Mouse (Mus musculus): Measurements from ENCODE around the gene Vmn1r195. TPM values are rescaled to one million over a fixed set of nuclear protein-coding genes. Genes with fewer than 3 reads are reported as not detected.
"Not testable (repeated sequence)": the region's sequence is repeated elsewhere in the genome, so short reads cannot be mapped to it uniquely, and the experiment has no call there.

Vmn1r195 gene
- total RNA-seq (2021): not detected
- long read RNA-seq, experiment 1: 0 reads
- long read RNA-seq, experiment 2: 0 reads

- DNase-seq: not testable (repeated sequence)
Observed at GRCm38 (mm10) chr13:22270222-22270621, at the start of gene Vmn1r195. Vmn1r195 (plus strand) TSS chr13:22270522.

DNA sequence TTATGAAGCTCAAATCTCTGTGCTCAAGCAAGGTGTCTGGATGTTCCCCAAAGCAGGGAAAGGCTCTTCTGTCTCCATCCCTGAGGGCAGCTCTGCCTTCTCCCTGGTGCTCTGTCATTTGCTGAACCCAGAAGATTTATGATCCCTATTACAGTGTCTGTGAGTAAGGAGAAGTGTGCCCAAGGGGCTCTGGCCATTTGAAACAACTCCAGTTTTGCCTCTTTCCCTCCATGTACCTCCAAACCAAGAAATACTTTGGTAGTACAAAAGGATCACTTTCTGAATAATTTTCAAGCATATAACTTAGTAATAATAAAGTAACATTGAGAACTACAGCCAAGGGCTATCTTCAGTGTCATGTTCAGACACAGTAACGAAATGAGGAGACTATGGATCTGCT, 47.3 kb upstream of the Vmn1r195 start, which contains the start of gene Vmn1r193:
TSS of gene Vmn1r193 (minus strand) at position 101 of the 400 bp plus-strand sequence.
- DNase-seq: not testable (repeated sequence)

- no peak for DNase-seq
Observed at GRCm38 (mm10) chr13:22243915-22244314, 26.4 kb upstream of the Vmn1r195 start, which contains the start of gene Vmn1r194. Vmn1r194 (plus strand) TSS chr13:22244215.

DNA sequence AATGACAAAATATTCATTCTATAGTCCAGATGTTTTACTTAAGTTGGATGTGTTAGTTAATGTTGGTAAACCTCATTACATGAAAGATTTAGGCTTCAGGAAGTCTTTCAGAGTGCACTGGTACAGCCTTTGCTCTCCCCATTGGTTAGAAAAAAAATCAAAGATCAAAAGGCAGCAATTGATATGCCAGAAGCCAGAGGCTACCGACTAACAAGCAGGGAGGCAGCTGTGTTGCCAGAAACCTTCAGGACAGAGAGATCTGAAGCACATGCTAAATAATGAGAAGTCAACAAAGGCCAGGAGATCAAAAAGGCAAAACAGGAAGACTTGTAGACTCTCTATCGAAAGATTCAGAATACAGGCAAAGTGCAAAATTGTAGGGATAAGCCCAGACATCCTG, 1.4 kb downstream of the Vmn1r195 start:
- no peak for DNase-seq

- DNase-seq: no peak
Observed at GRCm38 (mm10) chr13:22284578-22284977, 14.3 kb downstream of the Vmn1r195 start.

DNA sequence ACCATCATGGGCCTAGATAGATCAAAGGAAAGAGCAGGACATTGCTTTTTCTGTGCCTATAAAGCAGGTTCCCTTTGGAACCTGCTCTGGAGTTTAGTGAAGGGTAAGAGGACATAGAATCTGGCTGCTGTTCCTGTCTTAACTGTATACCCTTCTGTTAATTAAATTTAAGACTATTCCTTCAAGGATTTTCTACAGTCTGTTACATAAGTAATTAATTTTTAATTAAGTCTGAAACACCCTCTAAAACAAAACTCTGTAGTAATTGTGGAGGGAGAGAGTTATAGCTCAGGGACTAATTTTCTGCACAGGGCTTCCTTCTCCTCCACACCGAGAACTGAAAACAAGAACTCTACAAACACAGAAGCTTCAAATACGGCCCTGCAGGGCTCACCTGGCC, 19.3 kb downstream of the Vmn1r195 start, which contains the start of gene Vmn1r196:
TSS of gene Vmn1r196 (plus strand) at position 301 of the 400 bp plus-strand sequence.
- DNase-seq: no peak

GRCm38 (mm10) chr13:22308075-22308474, 37.8 kb downstream of the Vmn1r195 start:
- DNase-seq: not testable (repeated sequence)

DNA sequence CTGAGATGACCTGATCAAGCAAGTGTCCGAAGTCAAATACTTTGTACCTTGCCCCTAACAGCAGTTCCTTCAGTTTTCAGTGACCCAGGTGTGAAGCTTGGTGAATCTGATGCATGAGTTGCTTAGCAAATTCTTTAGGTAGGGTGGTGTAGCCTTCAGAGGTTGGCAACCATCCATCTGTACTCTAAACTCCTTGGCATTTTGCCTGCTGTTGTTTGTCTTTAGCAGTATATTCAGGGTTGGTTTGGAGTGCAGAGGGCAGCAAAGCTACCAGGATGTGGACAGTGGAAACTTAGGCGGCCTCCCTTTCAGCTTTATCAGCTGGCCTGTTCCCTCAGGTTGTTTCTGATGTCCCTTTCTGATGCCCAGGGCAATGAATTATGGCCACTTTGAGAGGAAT, 45.0 kb downstream of the Vmn1r195 start:
- no peak for DNase-seq

- no peak for DNase-seq
Observed at GRCm38 (mm10) chr13:22317366-22317765, 47.0 kb downstream of the Vmn1r195 start.

DNA sequence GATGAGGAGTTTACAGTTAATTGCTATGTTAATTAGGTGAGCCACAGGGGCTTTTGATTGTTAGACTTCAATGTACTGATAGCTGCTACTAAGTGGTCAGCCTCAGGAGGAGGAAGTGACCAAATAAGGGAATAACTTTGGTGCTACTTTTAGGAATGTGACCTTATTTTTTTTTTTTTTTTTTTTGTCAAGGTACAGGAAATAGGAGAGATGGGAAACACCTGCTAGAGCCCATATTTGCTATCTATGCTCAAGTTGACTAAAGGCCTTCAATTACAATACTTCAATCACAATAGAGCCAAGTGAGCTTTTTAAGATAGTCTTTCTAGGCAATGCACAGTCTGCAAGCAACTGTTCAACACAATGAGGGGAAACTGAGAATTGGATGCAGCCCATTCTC, 49.8 kb downstream of the Vmn1r195 start:
- DNase-seq: no peak

- DNase-seq: no peak
Observed at GRCm38 (mm10) chr13:22324289-22324688, 54.0 kb downstream of the Vmn1r195 start, which contains the start of gene Vmn1r197. Vmn1r197 (plus strand) TSS chr13:22324589.

Other genes with a start within 250 kb of the Vmn1r195 start
- 100 to 1,000 TPM; 239 to 319 TPM for gene Hist1h2ah, start 235.0 kb upstream of the Vmn1r195 start, total RNA-seq (2021)
- gene Hist1h2bk, start 234.7 kb upstream of the Vmn1r195 start, total RNA-seq (2021): 100 to 1,000 TPM; 299 to 338 TPM
- 100 to 1,000 TPM; 136 to 154 TPM for gene Hist1h4i, start 229.2 kb upstream of the Vmn1r195 start, total RNA-seq (2021)
- gene Hist1h2ag, start 227.6 kb upstream of the Vmn1r195 start, total RNA-seq (2021): 100 to 1,000 TPM; 237 to 260 TPM
- gene Hist1h2bj, start 227.3 kb upstream of the Vmn1r195 start, total RNA-seq (2021): 100 to 1,000 TPM; 170 to 209 TPM
- not detected for gene Vmn1r188, start 186.1 kb upstream of the Vmn1r195 start, total RNA-seq (2021)
- not detected for gene Vmn1r189, start 164.7 kb upstream of the Vmn1r195 start, total RNA-seq (2021)
- gene Vmn1r191, start 86.6 kb upstream of the Vmn1r195 start, total RNA-seq (2021): not detected
- not detected for gene Vmn1r192, start 79.4 kb upstream of the Vmn1r195 start, total RNA-seq (2021)
- gene Vmn1r193, start 47.4 kb upstream of the Vmn1r195 start, total RNA-seq (2021): not detected
- not detected for gene Vmn1r194, start 26.3 kb upstream of the Vmn1r195 start, total RNA-seq (2021)
- gene Vmn1r196, start 19.4 kb downstream of the Vmn1r195 start, total RNA-seq (2021): not detected
- gene Vmn1r197, start 54.1 kb downstream of the Vmn1r195 start, total RNA-seq (2021): not detected
- gene Vmn1r198, start 79.8 kb downstream of the Vmn1r195 start, total RNA-seq (2021): not detected
- gene Vmn1r199, start 109.3 kb downstream of the Vmn1r195 start, total RNA-seq (2021): not detected
- gene Vmn1r200, start 119.9 kb downstream of the Vmn1r195 start, total RNA-seq (2021): not detected
- not detected for gene Vmn1r201, start 201.4 kb downstream of the Vmn1r195 start, total RNA-seq (2021)
- under 1 TPM in 1 of 2 experiments, not detected in 1; 0.06 TPM for gene Vmn1r202, start 234.9 kb downstream of the Vmn1r195 start, total RNA-seq (2021)
- not detected for gene Vmn1r203, start 247.6 kb downstream of the Vmn1r195 start, total RNA-seq (2021)

All from adrenal gland, postnatal 10 days (tissue).